Mouse (Mus musculus) bone marrow macrophage, adult 2 months (primary cell): ENCODE results near the gene Ftsj1.

Experiments
- CTCF ChIP-seq: IDR thresholded peaks from 2 replicates; pipeline ENCODE4 v1.5.1; 2012; ENCODE audit warnings: low read depth, mild to moderate bottlenecking, low read length, moderate library complexity
- POLR2A ChIP-seq: IDR thresholded peaks from 2 replicates; pipeline ENCODE4 v1.6.1; 2012; ENCODE audit warnings: mild to moderate bottlenecking, low read depth, low read length, borderline replicate concordance

GRCm38 (mm10) chrX:8222296-8222677, 29.9 kb downstream of the Ftsj1 start:
- no peak for TF ChIP-seq CTCF
- TF ChIP-seq POLR2A, result no peak
